Mouse (Mus musculus) embryo, embryonic 10.5 days (tissue): Measurements from ENCODE around the gene Pycr1.

Source experiments
- DNase-seq: peaks from one replicate; pipeline ENCODE4 v3.0.0-alpha.2; 2015; ENCODE audit warnings: low spot score

Gene Pycr1

GRCm38 (mm10) chr11:120657301-120657700, 13.7 kb upstream of the Pycr1 start:
- no peak for DNase-seq

DNA sequence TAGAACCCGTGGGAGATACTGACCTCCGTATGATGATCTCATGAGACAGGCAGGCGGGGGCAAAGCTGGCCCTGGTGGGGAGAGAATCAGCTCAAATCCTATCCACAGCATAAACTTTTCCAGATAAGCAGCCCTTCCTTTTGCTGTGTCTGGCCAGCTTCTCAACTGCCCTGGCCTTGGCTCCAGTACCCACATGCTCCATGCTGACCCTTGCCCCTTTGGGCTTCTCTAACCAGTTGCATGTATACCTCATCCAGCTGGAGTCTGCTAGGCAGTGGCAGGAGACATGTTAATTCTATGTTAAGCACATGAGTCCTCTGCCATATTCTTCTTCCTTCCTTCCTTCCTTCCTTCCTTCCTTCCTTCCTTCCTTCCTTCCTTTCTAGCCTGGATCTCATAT, 11.2 kb upstream of the Pycr1 start:
- DNase-seq, result no peak

- no peak for DNase-seq
Observed at GRCm38 (mm10) chr11:120651872-120652271, 8.3 kb upstream of the Pycr1 start.

- DNase-seq, result peak; percentile 61
Observed at GRCm38 (mm10) chr11:120648001-120648476, 4.5 kb upstream of the Pycr1 start, which contains the start of gene Myadml2. Gene Myadml2 (minus strand): TSS chr11:120648158.

DNA sequence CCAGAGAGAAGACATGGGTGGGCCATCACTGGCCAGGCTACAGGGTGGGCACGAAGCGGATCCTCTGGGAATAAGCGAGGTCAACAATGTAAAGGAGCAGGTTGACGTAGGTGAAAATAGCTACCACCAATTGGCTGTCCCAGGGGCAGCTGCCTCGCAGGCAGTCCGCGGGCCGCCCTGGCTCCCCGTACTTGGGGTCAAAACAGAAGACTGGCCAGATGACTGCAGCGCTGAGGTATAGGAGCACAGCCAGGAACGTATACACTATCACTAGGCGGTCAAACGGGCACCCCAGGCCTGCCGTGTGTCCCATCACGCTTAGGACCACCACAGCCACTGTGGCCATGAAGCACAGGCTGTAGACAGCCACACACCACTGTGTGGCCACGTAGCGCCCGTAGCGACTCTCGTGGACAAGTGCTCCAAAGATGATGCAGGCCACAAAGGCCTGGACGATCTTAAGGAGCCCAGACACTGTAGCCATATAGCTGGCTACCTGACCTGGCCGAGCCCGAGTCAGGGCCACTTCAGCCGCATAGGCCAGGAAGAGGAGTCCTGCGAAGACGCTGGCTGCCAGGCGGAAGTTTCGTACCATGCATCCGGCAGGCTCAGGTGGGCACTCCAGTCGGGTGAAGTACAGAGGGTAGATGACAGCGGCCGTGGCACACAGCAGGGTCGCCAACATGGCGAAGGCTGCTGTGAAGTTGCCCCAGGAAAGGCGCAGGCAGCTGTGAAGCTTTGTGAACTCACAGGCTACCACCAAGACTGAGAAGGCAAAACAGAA, 3.7 kb upstream of the Pycr1 start:
- DNase-seq, result no peak

DNA sequence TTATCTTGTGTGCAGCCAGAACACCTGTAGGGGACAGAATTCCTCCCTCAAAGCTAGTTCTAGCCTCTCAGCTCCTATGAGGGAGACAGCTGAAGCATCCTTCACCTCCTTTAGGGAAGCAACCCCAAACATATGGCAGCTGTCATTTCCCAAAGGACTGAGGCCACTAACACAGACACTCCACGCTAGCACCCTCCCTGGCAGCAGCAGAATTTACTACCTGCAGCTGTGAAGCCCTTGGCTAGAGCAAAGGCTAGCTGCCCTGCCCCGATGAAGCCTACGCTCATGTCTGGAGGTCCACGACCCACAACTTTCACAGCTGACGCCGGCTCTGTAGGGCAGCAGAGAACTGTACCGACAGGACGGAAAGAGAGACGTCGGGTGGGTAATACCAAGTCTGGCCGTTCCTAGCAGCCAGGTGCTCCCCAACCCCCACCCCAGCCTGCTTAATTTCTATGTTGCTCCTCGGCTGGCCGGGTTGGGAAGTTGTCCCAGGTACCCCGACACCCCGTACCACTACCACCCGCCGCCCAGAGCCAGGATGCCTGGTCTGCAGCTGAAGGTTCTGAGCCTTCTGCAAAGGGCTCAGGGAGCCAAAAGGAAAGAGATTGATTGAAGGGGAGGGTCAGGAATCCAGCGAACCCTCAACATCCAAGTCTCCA, 499 bp downstream of the Pycr1 start:
- no peak for DNase-seq

GRCm38 (mm10) chr11:120641869-120642268, 1.7 kb downstream of the Pycr1 start:
- no peak for DNase-seq

- no peak for DNase-seq
Observed at GRCm38 (mm10) chr11:120641255-120641654, 2.3 kb downstream of the Pycr1 start.

GRCm38 (mm10) chr11:120634810-120635209, 8.8 kb downstream of the Pycr1 start:
- DNase-seq, result no peak

DNA sequence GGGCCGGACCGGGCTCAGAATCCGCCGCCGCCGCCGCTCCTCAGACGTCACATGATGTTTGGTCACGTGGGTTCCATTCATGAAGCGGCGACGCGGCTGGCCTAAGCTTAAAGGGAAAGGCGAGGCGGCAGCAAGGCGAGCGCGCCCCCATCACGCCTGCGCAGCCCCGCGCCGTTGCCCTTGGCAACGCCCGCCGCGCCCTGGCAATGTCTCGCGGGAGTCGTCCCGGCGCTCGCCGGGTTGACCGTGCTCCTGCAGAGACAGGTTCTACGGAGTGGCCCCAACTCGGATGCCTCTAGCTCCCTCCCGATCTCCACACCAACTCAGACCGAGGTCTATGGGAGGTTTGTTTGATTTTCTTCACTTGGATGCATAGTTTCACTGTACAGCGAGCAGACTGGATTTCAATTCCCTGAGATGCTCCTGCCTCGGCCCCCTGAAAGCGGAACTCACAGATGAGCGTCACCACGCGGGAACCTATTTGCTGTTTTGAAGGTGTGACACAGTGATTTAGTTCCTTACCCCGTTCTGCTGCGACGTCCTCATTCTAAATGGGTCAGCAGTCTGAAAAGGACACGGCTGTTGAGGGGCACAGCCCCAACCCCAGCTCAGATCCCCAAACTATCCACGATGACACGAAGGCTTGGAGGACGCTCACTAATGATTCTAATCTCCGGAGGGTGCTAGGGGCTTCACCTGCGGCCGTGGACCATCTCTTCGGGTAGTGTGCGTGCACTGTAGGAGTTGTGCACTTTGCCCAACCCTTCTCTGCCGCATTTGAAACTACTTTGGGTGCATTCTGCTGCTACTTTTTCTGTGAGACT, 9.8 kb downstream of the Pycr1 start, which contains the start of gene Mafg:
Mafg (minus strand) TSS at position 81 of the 824 bp plus-strand sequence.
- peak; percentile 98 for DNase-seq

DNA sequence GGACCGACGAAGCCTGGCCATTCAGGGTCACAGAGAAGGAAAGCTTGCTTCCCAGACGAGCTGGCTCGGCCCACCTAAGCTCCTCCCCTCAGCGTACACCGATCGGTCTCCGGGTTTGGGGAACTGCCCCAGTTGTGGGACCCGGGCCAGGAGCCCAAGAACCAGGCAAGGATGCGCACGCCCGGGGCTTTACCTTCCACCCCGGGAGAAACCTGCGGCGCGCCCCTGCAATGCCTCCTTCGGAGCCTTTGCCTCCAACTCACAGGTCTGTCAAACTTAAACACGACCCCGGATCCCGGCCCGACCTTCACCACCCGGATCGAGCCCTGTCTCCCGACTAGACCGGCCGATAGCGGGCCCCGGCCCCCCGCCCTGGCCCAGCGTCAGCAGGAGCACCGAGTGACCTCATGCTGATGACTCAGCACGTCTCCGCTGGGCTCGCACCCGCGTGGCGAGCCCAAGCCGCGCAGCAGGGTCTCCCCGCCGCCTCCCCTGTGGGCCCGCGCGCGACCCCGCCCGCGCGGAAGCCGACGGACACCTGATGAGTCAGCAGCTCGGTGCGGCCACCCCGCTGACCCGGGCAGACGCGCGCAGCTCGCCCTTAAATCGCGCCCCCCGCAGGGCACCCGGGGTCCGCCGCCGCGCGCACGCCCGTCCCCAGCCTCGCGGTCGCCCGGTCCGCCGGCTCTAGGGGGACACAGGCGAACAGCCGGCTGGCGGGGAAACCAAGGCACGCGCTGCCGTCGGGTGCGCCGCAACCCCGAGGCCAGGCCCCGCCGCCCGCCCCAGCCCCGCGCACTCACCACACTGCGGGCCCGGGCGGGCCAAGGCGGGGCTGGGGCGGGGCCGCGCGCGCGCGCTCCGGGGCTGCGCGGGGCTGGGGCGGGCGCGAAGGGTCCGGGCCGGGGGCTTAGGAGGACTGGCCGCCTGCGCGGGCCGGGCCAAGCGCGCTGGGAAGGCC, 10.7 kb downstream of the Pycr1 start:
- DNase-seq, result peak; percentile 70

DNA sequence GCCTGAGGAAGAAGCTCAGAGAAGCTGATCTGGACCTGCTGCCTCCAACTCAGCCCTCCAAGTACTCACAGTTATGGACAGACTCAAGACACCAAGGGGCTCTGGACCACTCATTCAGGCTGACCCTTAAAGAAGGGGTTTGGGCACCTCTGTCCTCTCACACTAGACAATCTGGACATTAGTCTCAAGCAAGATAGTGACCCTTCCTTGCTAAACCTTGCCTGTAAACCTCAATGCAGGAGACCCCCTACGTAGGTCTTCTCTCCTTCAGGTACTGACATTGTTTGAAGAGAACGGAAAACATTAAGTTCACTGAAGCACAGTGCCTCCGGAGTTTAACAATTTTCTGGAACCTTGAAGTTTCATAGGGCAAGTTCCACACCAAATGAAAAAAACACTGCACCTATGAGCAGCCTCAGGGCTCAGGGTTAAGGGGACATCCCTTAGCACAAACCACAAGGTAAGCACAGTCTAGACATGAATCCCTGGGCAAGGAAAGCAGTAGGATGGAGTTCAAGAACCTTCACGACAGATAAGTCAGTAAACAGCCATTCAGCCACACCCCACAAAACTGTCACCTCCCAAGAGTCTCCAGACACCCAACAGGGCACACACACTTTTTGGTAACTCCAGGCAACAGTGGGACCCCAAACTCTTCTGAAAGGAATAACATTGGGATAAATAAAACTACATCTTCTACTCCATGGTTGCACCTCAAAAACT, 11.7 kb downstream of the Pycr1 start:
- no peak for DNase-seq

DNA sequence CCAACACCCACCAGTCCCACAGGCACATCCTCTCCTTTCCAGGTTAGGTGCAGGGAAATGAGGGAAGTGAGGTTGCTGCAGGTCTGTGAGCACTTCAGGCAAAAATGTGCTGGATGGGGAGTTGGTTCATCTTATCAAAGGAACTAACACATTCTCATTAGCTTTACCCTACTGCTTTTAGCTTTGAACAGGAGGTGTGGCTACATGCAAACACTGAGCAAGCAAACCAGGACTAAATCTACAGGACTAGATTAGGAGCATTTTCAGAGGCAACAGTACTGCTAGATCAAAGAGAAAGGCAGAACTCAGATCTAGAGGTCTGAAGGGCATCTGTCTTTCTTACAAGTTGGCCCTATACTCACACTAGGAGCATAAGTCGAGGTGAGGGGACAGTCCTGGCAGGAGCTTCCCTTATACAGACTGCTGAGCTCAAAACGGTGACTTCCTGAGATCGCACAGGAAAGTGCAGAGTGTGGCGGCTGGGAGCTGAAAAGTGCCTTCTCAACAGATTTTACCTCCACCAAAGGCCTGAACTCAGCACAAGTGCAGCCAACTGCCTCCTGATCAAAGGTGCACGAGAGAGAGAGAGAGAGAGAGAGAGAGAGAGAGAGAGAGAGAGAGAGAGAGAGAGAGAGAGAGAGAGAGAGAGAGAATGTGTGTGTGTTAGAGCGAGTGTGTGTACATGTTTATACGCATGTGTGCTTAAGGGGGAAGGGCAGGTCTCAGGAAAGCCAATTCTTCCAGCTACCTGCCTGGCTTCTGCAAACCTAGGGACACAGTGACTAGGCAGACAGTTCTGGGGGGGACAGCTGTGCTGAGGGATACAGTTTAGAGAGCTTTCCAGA, 12.5 kb downstream of the Pycr1 start:
- DNase-seq, result no peak

DNA sequence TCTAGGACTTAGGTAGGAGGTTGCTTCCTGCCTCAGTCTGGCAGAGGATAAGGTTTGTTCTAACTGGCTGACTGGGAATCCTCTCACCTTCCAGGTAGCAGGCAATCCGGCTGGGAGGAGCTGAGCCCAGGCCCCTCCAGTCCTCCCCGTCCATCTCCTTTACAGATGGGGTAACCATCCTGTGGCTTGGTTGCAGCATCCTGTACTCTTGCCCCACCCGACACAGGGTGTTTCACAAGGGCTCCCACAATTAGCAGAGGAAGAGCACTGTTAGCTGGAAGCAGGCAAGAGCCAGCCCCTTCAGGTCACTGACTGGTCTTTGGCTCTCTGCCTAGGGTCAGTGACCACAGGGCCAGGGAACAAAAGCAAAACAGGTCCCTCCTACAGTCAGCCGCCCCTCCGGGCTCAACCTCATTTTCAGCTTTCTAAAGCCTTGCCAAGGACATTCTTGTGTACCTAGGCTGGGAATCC, 13.1 kb downstream of the Pycr1 start:
- DNase-seq, result peak; percentile 3

DNA sequence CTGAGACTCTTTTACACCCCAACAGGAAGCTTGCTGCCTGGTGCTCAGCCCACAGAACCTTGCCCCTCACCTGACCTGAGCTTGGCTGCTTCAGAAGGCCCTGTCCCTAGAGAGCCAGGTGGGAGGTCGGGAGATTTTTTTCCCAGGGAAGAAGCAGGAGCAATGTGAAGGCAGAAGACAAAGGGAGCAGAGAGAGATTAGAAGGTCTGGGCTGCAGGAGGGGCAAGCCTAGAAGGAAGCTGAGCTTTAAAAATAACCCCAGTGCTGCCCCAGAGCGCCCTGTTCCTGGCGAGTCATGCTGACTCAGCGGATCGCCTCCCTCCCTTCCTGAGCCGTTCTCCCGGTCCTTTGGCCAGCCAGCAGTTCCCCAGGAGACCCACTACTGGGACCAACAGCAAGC, 13.7 kb downstream of the Pycr1 start:
- peak; percentile 33 for DNase-seq

GRCm38 (mm10) chr11:120629341-120629730, 14.2 kb downstream of the Pycr1 start:
- no peak for DNase-seq

- no peak for DNase-seq
Observed at GRCm38 (mm10) chr11:120628601-120629340, 14.8 kb downstream of the Pycr1 start.

- DNase-seq, result no peak
Observed at GRCm38 (mm10) chr11:120627468-120628300, 15.9 kb downstream of the Pycr1 start.
